Mouse (Mus musculus): ENCODE results near the gene Gucy2c.

DNA sequence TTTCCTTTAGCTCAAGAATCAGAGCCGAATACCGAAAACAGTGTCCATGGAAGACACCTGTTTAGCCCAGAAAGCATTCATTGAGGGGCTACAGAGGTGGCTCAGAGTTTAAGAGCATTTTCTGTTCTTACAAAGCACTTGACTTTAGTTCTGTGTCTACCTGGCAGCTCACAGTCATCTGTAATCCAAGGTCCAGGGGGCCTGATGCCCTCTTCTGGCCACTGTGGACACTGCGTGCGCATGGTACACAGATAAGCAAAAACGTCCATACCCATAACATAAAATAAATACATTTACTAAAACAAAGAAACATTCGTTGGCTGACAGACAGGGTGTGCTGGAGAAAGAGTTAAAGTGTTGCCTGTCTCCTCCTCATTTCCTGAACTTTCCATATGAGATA lies 59.6 kb downstream of the Gucy2c start:
- TF ChIP-seq POLR2A (IDR thresholded peaks at IDR 0.05; ENCODE audit: low read depth, low read length) (no peak), CTCF (IDR thresholded peaks at IDR 0.05; ENCODE audit: extremely low read depth, insufficient read depth, insufficient read length, insufficient replicate concordance) (peak; percentile 67; the same call in 1 of the 2 replicates)
